Mouse (Mus musculus): ENCODE measurements around the gene Mthfr. TPM values are rescaled to one million over a fixed set of nuclear protein-coding genes. Genes with fewer than 3 reads are reported as not detected.

The Mthfr gene
- total RNA-seq (2023) = 24.2 TPM

GRCm38 (mm10) chr4:148038600-148039253 is at the start of gene Mthfr, which contains the start of gene Clcn6:
Gene Mthfr (plus strand): TSS chr4:148039077.
Gene Clcn6 (minus strand): TSS chr4:148038821.

GRCm38 (mm10) chr4:148000202-148000772 is 38.6 kb upstream of the Mthfr start, which contains the start of gene Nppa:
Gene Nppa (plus strand): TSS chr4:148000722.

DNA sequence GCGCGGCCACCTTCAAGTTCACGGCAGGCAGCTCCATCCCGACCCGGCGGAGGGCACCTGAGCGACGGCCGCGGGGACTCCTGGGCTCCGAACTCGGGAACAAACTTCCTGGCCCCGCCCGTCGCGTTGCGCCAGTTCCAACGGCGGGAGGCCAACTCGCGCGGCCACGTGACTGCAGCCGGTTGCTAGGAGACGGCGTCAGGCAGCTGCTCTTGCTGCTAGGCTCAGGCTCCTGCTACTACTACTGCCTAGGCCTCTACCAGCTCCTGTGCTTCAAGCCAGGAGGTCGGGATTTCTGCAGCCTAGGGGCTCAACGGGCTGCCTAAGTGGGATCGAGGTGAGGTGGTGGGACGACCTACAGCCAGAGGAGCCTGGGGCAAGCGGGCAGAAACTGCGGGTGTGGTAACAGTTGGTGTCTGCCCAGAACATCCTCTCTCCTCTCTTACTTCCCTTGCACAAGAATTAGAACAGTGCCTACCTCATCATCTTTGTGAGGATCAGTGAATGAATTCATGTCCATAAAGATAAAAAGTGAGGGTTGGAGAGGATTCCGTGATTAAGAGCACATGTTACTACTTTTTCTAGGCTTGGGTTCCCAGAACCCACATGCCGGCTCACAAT is 49.1 kb downstream of the Mthfr start, which contains the start of gene Agtrap:
Gene Agtrap (minus strand): TSS at position 125 of the 621 bp plus-strand sequence.

Other genes with a start within 250 kb of the Mthfr start
- gene Zfp984, start 229.3 kb upstream of the Mthfr start, total RNA-seq (2023) = 9.0 TPM
- 5.2 TPM for gene Zfp933, start 190.7 kb upstream of the Mthfr start, total RNA-seq (2023)
- 45.5 TPM for gene Miip, start 170.3 kb upstream of the Mthfr start, total RNA-seq (2023)
- gene Fv1, start 170.1 kb upstream of the Mthfr start, total RNA-seq (2023) = 16.8 TPM
- 37.0 TPM for gene Mfn2, start 134.4 kb upstream of the Mthfr start, total RNA-seq (2023)
- 9.5 TPM for gene Plod1, start 102.3 kb upstream of the Mthfr start, total RNA-seq (2023)
- 63.6 TPM for gene 2510039O18Rik, start 98.2 kb upstream of the Mthfr start, total RNA-seq (2023)
- gene Nppb, start 53.3 kb upstream of the Mthfr start, total RNA-seq (2023) = not detected
- not detected for gene Nppa, start 38.4 kb upstream of the Mthfr start, total RNA-seq (2023)
- gene Clcn6, start 256 bp upstream of the Mthfr start, total RNA-seq (2023) = 37.6 TPM
- 18.2 TPM for gene Agtrap, start 49.0 kb downstream of the Mthfr start, total RNA-seq (2023)
- gene Mad2l2, start 91.3 kb downstream of the Mthfr start, total RNA-seq (2023) = 23.5 TPM
- not detected for gene Draxin, start 91.6 kb downstream of the Mthfr start, total RNA-seq (2023)
- gene Fbxo6, start 113.1 kb downstream of the Mthfr start, total RNA-seq (2023) = 16.6 TPM
- 4.2 TPM for gene Fbxo44, start 121.4 kb downstream of the Mthfr start, total RNA-seq (2023)
- gene Fbxo2, start 121.5 kb downstream of the Mthfr start, total RNA-seq (2023) = not detected
- not detected for gene Disp3, start 248.9 kb downstream of the Mthfr start, total RNA-seq (2023)

All from CD4-positive naive resting alpha-beta T cell, adult 57 days (primary cell).